Mouse (Mus musculus) midbrain, embryonic 10.5 days (tissue): ENCODE measurements around the gene Sbno2. TPM values are rescaled to one million over a fixed set of nuclear protein-coding genes. Genes with fewer than 3 reads are reported as not detected.

Source experiments
- DNase-seq: peaks from one replicate; pipeline ENCODE4 v3.0.0-alpha.2; 2017; ENCODE audit warnings: low spot score
- H3K27ac ChIP-seq: fragments of 300-500 bp; sonication (generic); replicated peaks from 2 replicates; pipeline ENCODE4 v1.5.1; 2016; ENCODE audit warnings: mild to moderate bottlenecking
- H3K27me3 ChIP-seq: fragments of 300-500 bp; sonication (generic); 2 replicates; pipeline ENCODE4 v1.6.1; 2016; ENCODE audit warnings: low read depth, mild to moderate bottlenecking; ENCODE audit not compliant: poor library complexity, severe bottlenecking
- H3K36me3 ChIP-seq: fragments of 300-500 bp; sonication (generic); 2 replicates; pipeline ENCODE4 v1.6.1; 2016; ENCODE audit warnings: mild to moderate bottlenecking, moderate library complexity
- H3K4me1 ChIP-seq: fragments of 300-500 bp; sonication (generic); 2 replicates; pipeline ENCODE4 v1.6.1; 2016
- H3K4me3 ChIP-seq: fragments of 300-500 bp; sonication (generic); 2 replicates; pipeline ENCODE4 v1.5.1; 2016; ENCODE audit warnings: mild to moderate bottlenecking, moderate library complexity
- H3K9me3 ChIP-seq: fragments of 300-500 bp; sonication (generic); replicated peaks from 2 replicates; pipeline ENCODE4 v1.6.1; 2016; ENCODE audit warnings: mild to moderate bottlenecking
- WGBS: fragments of 180-500 bp; shearing (Covaris S2); methylation state at CpG from one replicate; pipeline ENCODE4 v1.1.7; 2016; 5-methylcytosine and 5-hydroxymethylcytosine counted together
- polyA plus RNA-seq: library from polyadenylated mRNA; unstranded; fragments of >200 nt; fragmentation: Nextera tagmentation; extraction: Ambion mirVana; gene quantifications from 2 replicates; pipeline ENCODE4 v1.2.1, GENCODE M21; 2016

Sbno2 gene
- polyA plus RNA-seq, 1 experiment from 2014 or later: 15.0 TPM

- Histone ChIP-seq H3K36me3 (peaks cover 62% of the 10 kb centered on the region), H3K9me3 (no peaks in the 10 kb centered on the region), H3K27ac (peak overlapping the region; percentile 100), H3K27me3 (no peaks in the 10 kb centered on the region), H3K4me3 (peak overlapping the region; percentile 99), H3K4me1 (peaks cover 73% of the 10 kb centered on the region)
- 77% methylated on average over 5 of the region's 5 CpGs for WGBS
- no peak for DNase-seq
Measured at GRCm38 (mm10) chr10:80147146-80147718, 41.9 kb upstream of the Sbno2 start.

- peak overlapping the region; percentile 84; the same call in 1 of the 2 replicates for H3K4me3 ChIP-seq
Measured at GRCm38 (mm10) chr10:80146568-80147011, 41.2 kb upstream of the Sbno2 start.

GRCm38 (mm10) chr10:80145896-80146295 is 40.5 kb upstream of the Sbno2 start:
- Histone ChIP-seq H3K36me3 (peaks cover 48% of the 10 kb centered on the region), H3K9me3 (no peaks in the 10 kb centered on the region), H3K4me1 (peaks cover 75% of the 10 kb centered on the region), H3K27me3 (no peaks in the 10 kb centered on the region), H3K4me3 (peak overlapping the region; percentile 84), H3K27ac (peak overlapping the region; percentile 100)
- 86% methylated on average over 6 of the region's 6 CpGs for WGBS
- DNase-seq: no peak

More at GRCm38 (mm10) chr10:80146568-80147011, 41.2 kb upstream of the Sbno2 start:
- H3K4me1 ChIP-seq: peaks cover 73% of the 10 kb centered on the region
- peaks cover 55% of the 10 kb centered on the region for H3K36me3 ChIP-seq
- DNase-seq: no peak
- H3K9me3 ChIP-seq: no peaks in the 10 kb centered on the region
- 76% methylated on average over 4 of the region's 4 CpGs for WGBS
- peak overlapping the region; percentile 100 for H3K27ac ChIP-seq
- no peaks in the 10 kb centered on the region for H3K27me3 ChIP-seq

GRCm38 (mm10) chr10:80144864-80145838 is 39.8 kb upstream of the Sbno2 start:
- peak; percentile 79 for DNase-seq
- Histone ChIP-seq H3K27ac (peak overlapping the region; percentile 100), H3K36me3 (peaks cover 41% of the 10 kb centered on the region), H3K9me3 (no peaks in the 10 kb centered on the region), H3K27me3 (peaks cover 7% of the 10 kb centered on the region; the same call in 1 of the 2 replicates), H3K4me3 (peak overlapping the region; percentile 84), H3K4me1 (peaks cover 82% of the 10 kb centered on the region)
- 79% methylated on average over 20 of the region's 20 CpGs for WGBS

GRCm38 (mm10) chr10:80144159-80144558 is 38.8 kb upstream of the Sbno2 start:
- H3K27me3 ChIP-seq: peaks cover 16% of the 10 kb centered on the region
- 93% methylated on average over 12 of the region's 12 CpGs for WGBS
- peak overlapping the region; percentile 84 for H3K4me3 ChIP-seq
- no peak for DNase-seq
- H3K4me1 ChIP-seq: peaks cover 86% of the 10 kb centered on the region
- H3K9me3 ChIP-seq: no peaks in the 10 kb centered on the region
- H3K36me3 ChIP-seq: peaks cover 35% of the 10 kb centered on the region
- no peak overlapping the region for H3K27ac ChIP-seq

GRCm38 (mm10) chr10:80143664-80144063 is 38.3 kb upstream of the Sbno2 start:
- peak overlapping the region; percentile 84 for H3K4me3 ChIP-seq
- peaks cover 35% of the 10 kb centered on the region for H3K36me3 ChIP-seq
- WGBS: 94% methylated on average over 7 of the region's 7 CpGs
- peaks cover 16% of the 10 kb centered on the region for H3K27me3 ChIP-seq
- H3K27ac ChIP-seq: no peak overlapping the region
- H3K4me1 ChIP-seq: peaks cover 91% of the 10 kb centered on the region
- H3K9me3 ChIP-seq: no peaks in the 10 kb centered on the region
- no peak for DNase-seq

- no peaks in the 10 kb centered on the region for H3K9me3 ChIP-seq
- no peak for DNase-seq
- H3K4me1 ChIP-seq: peaks cover 94% of the 10 kb centered on the region
- H3K4me3 ChIP-seq: peak overlapping the region; percentile 84
- peaks cover 35% of the 10 kb centered on the region for H3K36me3 ChIP-seq
- H3K27me3 ChIP-seq: peaks cover 25% of the 10 kb centered on the region
- H3K27ac ChIP-seq: peak overlapping the region; percentile 92
- WGBS: 1% methylated on average over 15 of the region's 15 CpGs
Measured at GRCm38 (mm10) chr10:80142530-80142925, 37.2 kb upstream of the Sbno2 start.

GRCm38 (mm10) chr10:80141786-80142529 is 36.6 kb upstream of the Sbno2 start:
- peaks cover 31% of the 10 kb centered on the region for H3K27me3 ChIP-seq
- H3K4me3 ChIP-seq: peak overlapping the region; percentile 84
- H3K27ac ChIP-seq: peak overlapping the region; percentile 92
- no peaks in the 10 kb centered on the region for H3K9me3 ChIP-seq
- 2% methylated on average over 43 of the region's 43 CpGs for WGBS
- H3K36me3 ChIP-seq: peaks cover 35% of the 10 kb centered on the region
- peaks cover 94% of the 10 kb centered on the region for H3K4me1 ChIP-seq
- DNase-seq: peak; percentile 94

- no peaks in the 10 kb centered on the region for H3K9me3 ChIP-seq
- H3K27me3 ChIP-seq: peaks cover 38% of the 10 kb centered on the region
- H3K4me3 ChIP-seq: peak overlapping the region; percentile 84
- peaks cover 94% of the 10 kb centered on the region for H3K4me1 ChIP-seq
- peak; percentile 93 for DNase-seq
- WGBS: under 1% methylated on average over 29 of the region's 29 CpGs
- H3K27ac ChIP-seq: peak overlapping the region; percentile 92
- H3K36me3 ChIP-seq: peaks cover 37% of the 10 kb centered on the region
Measured at GRCm38 (mm10) chr10:80141243-80141642, 35.9 kb upstream of the Sbno2 start.

- H3K27me3 ChIP-seq: peaks cover 44% of the 10 kb centered on the region
- peaks cover 91% of the 10 kb centered on the region for H3K4me1 ChIP-seq
- peak within 1 kb of the TSS; percentile 92 for H3K27ac ChIP-seq
- 69% methylated on average over 10 of the region's 10 CpGs for WGBS
- peaks cover 37% of the 10 kb centered on the region for H3K36me3 ChIP-seq
- DNase-seq: no peak
- peak within 1 kb of the TSS; percentile 87 for H3K4me3 ChIP-seq
- no peaks in the 10 kb centered on the region for H3K9me3 ChIP-seq
Measured at GRCm38 (mm10) chr10:80140666-80141035, 35.3 kb upstream of the Sbno2 start, which contains the start of gene Cbarp. Gene Cbarp (minus strand): TSS chr10:80140835.

GRCm38 (mm10) chr10:80139975-80140665 is 34.7 kb upstream of the Sbno2 start:
- Histone ChIP-seq H3K36me3 (peaks cover 37% of the 10 kb centered on the region), H3K4me3 (peak overlapping the region; percentile 87)
- WGBS: 77% methylated on average over 11 of the region's 11 CpGs

GRCm38 (mm10) chr10:80139439-80139775 is 34.0 kb upstream of the Sbno2 start:
- H3K36me3 ChIP-seq: peaks cover 37% of the 10 kb centered on the region
- H3K4me1 ChIP-seq: peaks cover 78% of the 10 kb centered on the region
- 1% methylated on average over 10 of the region's 10 CpGs for WGBS
- peaks cover 57% of the 10 kb centered on the region for H3K27me3 ChIP-seq
- no peak for DNase-seq
- H3K4me3 ChIP-seq: peak overlapping the region; percentile 87
- H3K9me3 ChIP-seq: no peaks in the 10 kb centered on the region
- peak overlapping the region; percentile 92 for H3K27ac ChIP-seq

More at GRCm38 (mm10) chr10:80139975-80140665, 34.7 kb upstream of the Sbno2 start:
- no peaks in the 10 kb centered on the region for H3K9me3 ChIP-seq
- peaks cover 86% of the 10 kb centered on the region for H3K4me1 ChIP-seq
- no peak overlapping the region for H3K27ac ChIP-seq
- peaks cover 49% of the 10 kb centered on the region for H3K27me3 ChIP-seq
- no peak for DNase-seq
